Mouse (Mus musculus) limb, embryonic 14.5 days (tissue): ENCODE data around the gene Dhx32. TPM values are rescaled to one million over a fixed set of nuclear protein-coding genes. Genes with fewer than 3 reads are reported as not detected.

ENCODE experiments used
- ATAC-seq: fragments of 200-750 bp; cut with Nextera tagmentation; 2 replicates; pipeline ENCODE4 v1.8.0; 2017; ENCODE audit warnings: low read depth, moderate number of reproducible peaks, moderate TSS enrichment; ENCODE audit not compliant: low FRiP score
- DNase-seq: peaks from one replicate; pipeline ENCODE4 v3.0.0-alpha.2; 2015; ENCODE audit warnings: low spot score
- H3K27ac ChIP-seq: fragments of 300-500 bp; sonication (generic); replicated peaks from 2 replicates; pipeline ENCODE4 v1.5.1; 2014; ENCODE audit warnings: low read depth, mild to moderate bottlenecking, low read length, moderate library complexity, mixed read lengths
- H3K27me3 ChIP-seq: fragments of 300-500 bp; sonication (generic); 2 replicates; pipeline ENCODE4 v1.6.1; 2014; ENCODE audit warnings: low read length, mixed read lengths; ENCODE audit not compliant: control insufficient read depth, insufficient read depth
- H3K36me3 ChIP-seq: fragments of 300-500 bp; sonication (generic); 2 replicates; pipeline ENCODE4 v1.6.1; 2014; ENCODE audit warnings: mild to moderate bottlenecking, low read length, moderate library complexity, mixed read lengths; ENCODE audit not compliant: control insufficient read depth, insufficient read depth
- H3K4me1 ChIP-seq: fragments of 300-500 bp; sonication (generic); 2 replicates; pipeline ENCODE4 v1.6.1; 2014; ENCODE audit warnings: antibody characterized with exemption, low read length, mixed read lengths; ENCODE audit not compliant: control insufficient read depth, insufficient read depth
- H3K4me2 ChIP-seq: fragments of 300-500 bp; sonication (generic); replicated peaks from 2 replicates; pipeline ENCODE4 v1.6.1; 2014; ENCODE audit warnings: low read depth, mild to moderate bottlenecking, low read length, moderate library complexity; ENCODE audit not compliant: severe bottlenecking
- H3K4me3 ChIP-seq: fragments of 300-500 bp; sonication (generic); replicated peaks from 2 replicates; pipeline ENCODE4 v1.5.1; 2014; ENCODE audit warnings: low read length
- H3K9ac ChIP-seq: fragments of 300-500 bp; sonication (generic); 2 replicates; pipeline ENCODE4 v1.6.1; 2014; ENCODE audit warnings: mild to moderate bottlenecking, low read depth, low read length, moderate library complexity; ENCODE audit not compliant: severe bottlenecking
- H3K9me3 ChIP-seq: fragments of 300-500 bp; sonication (generic); 2 replicates; pipeline ENCODE4 v1.6.1; 2016; ENCODE audit warnings: low read length; ENCODE audit not compliant: control insufficient read depth
- POLR2A ChIP-seq: fragments of 200-500 bp; IDR thresholded peaks from 2 replicates; pipeline ENCODE4 v1.8.0; 2012; ENCODE audit warnings: inconsistent platforms, mild to moderate bottlenecking, moderate library complexity, borderline replicate concordance; ENCODE audit not compliant: insufficient read depth, insufficient read length; ENCODE audit errors: extremely low read depth
- WGBS: fragments of 180-500 bp; shearing (Covaris S2); extraction: QIAGEN DNeasy Blood & Tissue Kit; methylation state at CpG from one replicate; pipeline ENCODE4 v1.1.7; 2014; 5-methylcytosine and 5-hydroxymethylcytosine counted together
- polyA plus RNA-seq, 2 experiments: library from polyadenylated mRNA; depleted of rRNA in 1 of 2; stranded (reverse) in 1 of 2; unstranded in 1 of 2; fragments of >200 nt; fragmentation: Nextera tagmentation in 1 of 2; extraction: Ambion mirVana in 1 of 2; gene quantifications; 2 replicates each; pipeline versions ENCODE4 v1.2.1 to v1.2.3; 2012 to 2014

Gene Dhx32
- polyA plus RNA-seq, 2 experiments: 15.5 to 21.7 TPM

- Histone ChIP-seq H3K9ac (no peak overlapping the region), H3K27me3 (no peaks in the 10 kb centered on the region), H3K4me3 (no peak overlapping the region), H3K27ac (no peak overlapping the region), H3K36me3 (peaks cover 85% of the 10 kb centered on the region), H3K4me2 (no peak overlapping the region), H3K9me3 (no peaks in the 10 kb centered on the region), H3K4me1 (no peaks in the 10 kb centered on the region)
- ATAC-seq: no peak
- 69% methylated on average over 4 of the region's 4 CpGs for WGBS
- DNase-seq: no peak
- no peak for TF ChIP-seq POLR2A
Measured at GRCm38 (mm10) chr7:133715387-133715786, 67.1 kb downstream of the Dhx32 start.

- H3K9ac ChIP-seq: no peak overlapping the region
- no peak overlapping the region for H3K4me2 ChIP-seq
- H3K4me3 ChIP-seq: no peak overlapping the region
- TF ChIP-seq POLR2A: no peak
- no peak overlapping the region for H3K27ac ChIP-seq
- ATAC-seq: no peak
- H3K36me3 ChIP-seq: peaks cover 12% of the 10 kb centered on the region
- DNase-seq: no peak
- H3K4me1 ChIP-seq: peaks cover 9% of the 10 kb centered on the region
- H3K9me3 ChIP-seq: peaks cover 4% of the 10 kb centered on the region; the same call in 1 of the 2 replicates
- WGBS: 91% methylated on average over 2 of the region's 2 CpGs
- H3K27me3 ChIP-seq: no peaks in the 10 kb centered on the region
Measured at GRCm38 (mm10) chr7:133707301-133707700, 75.2 kb downstream of the Dhx32 start.

- Histone ChIP-seq H3K36me3 (peaks cover 7% of the 10 kb centered on the region; the same call in 1 of the 2 replicates), H3K27me3 (no peaks in the 10 kb centered on the region), H3K9ac (no peak overlapping the region), H3K4me2 (no peak overlapping the region), H3K4me1 (peaks cover 3% of the 10 kb centered on the region; the same call in 1 of the 2 replicates), H3K4me3 (no peak overlapping the region), H3K27ac (no peak overlapping the region), H3K9me3 (peaks cover 4% of the 10 kb centered on the region; the same call in 1 of the 2 replicates)
- ATAC-seq: no peak
- TF ChIP-seq POLR2A: no peak
- WGBS: 94% methylated on average over 7 of the region's 7 CpGs
- no peak for DNase-seq
Measured at GRCm38 (mm10) chr7:133703906-133704305, 78.6 kb downstream of the Dhx32 start.

GRCm38 (mm10) chr7:133702333-133702732 lies 80.2 kb downstream of the Dhx32 start:
- TF ChIP-seq POLR2A: no peak
- no peak for ATAC-seq

GRCm38 (mm10) chr7:133701366-133701765 lies 81.2 kb downstream of the Dhx32 start:
- TF ChIP-seq POLR2A: no peak
- ATAC-seq (no peak), DNase-seq (no peak)
- Histone ChIP-seq H3K4me1 (no peaks in the 10 kb centered on the region), H3K27me3 (no peaks in the 10 kb centered on the region), H3K4me2 (no peak overlapping the region), H3K27ac (no peak overlapping the region), H3K4me3 (no peak overlapping the region), H3K9ac (no peak overlapping the region), H3K36me3 (peaks cover 7% of the 10 kb centered on the region), H3K9me3 (no peaks in the 10 kb centered on the region)
- 94% methylated on average over 7 of the region's 7 CpGs for WGBS

More at GRCm38 (mm10) chr7:133702333-133702732, 80.2 kb downstream of the Dhx32 start:
- Histone ChIP-seq H3K36me3 (peaks cover 7% of the 10 kb centered on the region), H3K9me3 (peaks cover under 1% of the 10 kb centered on the region; the same call in 1 of the 2 replicates), H3K4me1 (no peaks in the 10 kb centered on the region), H3K4me3 (no peak overlapping the region), H3K27me3 (no peaks in the 10 kb centered on the region), H3K27ac (no peak overlapping the region), H3K9ac (no peak overlapping the region), H3K4me2 (no peak overlapping the region)
- 87% methylated on average over 10 of the region's 10 CpGs for WGBS
- no peak for DNase-seq

- WGBS: 87% methylated on average over 4 of the region's 4 CpGs
- H3K27me3 ChIP-seq: no peaks in the 10 kb centered on the region
- H3K9ac ChIP-seq: no peak overlapping the region
- no peaks in the 10 kb centered on the region for H3K9me3 ChIP-seq
- H3K4me2 ChIP-seq: no peak overlapping the region
- DNase-seq (no peak), ATAC-seq (no peak)
- H3K4me3 ChIP-seq: no peak overlapping the region
- H3K36me3 ChIP-seq: peaks cover 7% of the 10 kb centered on the region
- no peaks in the 10 kb centered on the region for H3K4me1 ChIP-seq
- H3K27ac ChIP-seq: no peak overlapping the region
- TF ChIP-seq POLR2A: no peak
Measured at GRCm38 (mm10) chr7:133699885-133700284, 82.6 kb downstream of the Dhx32 start.
